Mouse (Mus musculus) E14TG2a.4 (cell line): ENCODE data around the gene Olfr1322.

Source experiments
- H3K27me3 ChIP-seq: 2 replicates; pipeline ENCODE4 v1.6.1; 2014; ENCODE audit warnings: low read length, control low read depth; ENCODE audit not compliant: insufficient read depth
- H3K36me3 ChIP-seq: 2 replicates; pipeline ENCODE4 v1.6.1; 2014; ENCODE audit warnings: low read length, control low read depth; ENCODE audit not compliant: insufficient read depth
- H3K4me1 ChIP-seq: replicated peaks from 2 replicates; pipeline ENCODE4 v1.6.1; 2014; ENCODE audit warnings: low read depth, low read length, control low read depth
- H3K4me3 ChIP-seq: replicated peaks from 2 replicates; pipeline ENCODE4 v1.5.1; 2014; ENCODE audit warnings: mild to moderate bottlenecking, low read length
- H3K9me3 ChIP-seq: 2 replicates; pipeline ENCODE4 v1.6.1; 2014; ENCODE audit warnings: low read length, control low read depth
- CTCF ChIP-seq: conservative IDR thresholded peaks from 2 replicates; pipeline ENCODE4 v1.5.1; 2014; ENCODE audit warnings: low read length
- NANOG ChIP-seq: IDR thresholded peaks from 2 replicates; pipeline ENCODE4 v1.6.1; 2014; ENCODE audit warnings: borderline replicate concordance, low read length, mixed read lengths
- POU5F1 ChIP-seq: IDR thresholded peaks from 2 replicates; pipeline ENCODE4 v1.6.1; 2014; ENCODE audit warnings: low read length, borderline replicate concordance

Olfr1322 gene

DNA sequence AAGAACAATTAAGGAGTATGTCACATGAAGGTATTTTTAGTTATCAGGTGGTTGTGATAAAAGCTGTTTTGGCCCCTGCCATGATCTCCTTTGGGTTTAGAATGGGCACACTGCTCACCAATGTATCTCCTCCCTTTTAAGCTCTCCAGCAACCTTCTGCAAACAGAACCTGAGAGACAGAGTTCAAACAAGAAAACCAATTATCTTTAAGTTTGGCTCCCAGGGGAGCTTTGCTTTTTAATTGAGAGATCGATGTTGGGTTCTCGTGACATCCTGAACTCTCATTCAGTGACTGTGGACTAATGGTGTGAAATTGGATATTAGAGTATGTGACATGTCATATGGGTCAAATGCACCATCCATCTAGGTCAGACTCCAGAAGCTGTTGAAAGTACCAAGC is at the start of gene Olfr1322:
Gene Olfr1322 (minus strand): TSS at position 101 of the 400 bp plus-strand sequence.
- Histone ChIP-seq H3K36me3 (no peaks in the 10 kb centered on the region), H3K27me3 (no peaks in the 10 kb centered on the region), H3K4me1 (no peaks in the 10 kb centered on the region), H3K9me3 (no peaks in the 10 kb centered on the region), H3K4me3 (no peak within 1 kb of the TSS)
- TF ChIP-seq POU5F1 (no peak), CTCF (no peak), NANOG (no peak)

DNA sequence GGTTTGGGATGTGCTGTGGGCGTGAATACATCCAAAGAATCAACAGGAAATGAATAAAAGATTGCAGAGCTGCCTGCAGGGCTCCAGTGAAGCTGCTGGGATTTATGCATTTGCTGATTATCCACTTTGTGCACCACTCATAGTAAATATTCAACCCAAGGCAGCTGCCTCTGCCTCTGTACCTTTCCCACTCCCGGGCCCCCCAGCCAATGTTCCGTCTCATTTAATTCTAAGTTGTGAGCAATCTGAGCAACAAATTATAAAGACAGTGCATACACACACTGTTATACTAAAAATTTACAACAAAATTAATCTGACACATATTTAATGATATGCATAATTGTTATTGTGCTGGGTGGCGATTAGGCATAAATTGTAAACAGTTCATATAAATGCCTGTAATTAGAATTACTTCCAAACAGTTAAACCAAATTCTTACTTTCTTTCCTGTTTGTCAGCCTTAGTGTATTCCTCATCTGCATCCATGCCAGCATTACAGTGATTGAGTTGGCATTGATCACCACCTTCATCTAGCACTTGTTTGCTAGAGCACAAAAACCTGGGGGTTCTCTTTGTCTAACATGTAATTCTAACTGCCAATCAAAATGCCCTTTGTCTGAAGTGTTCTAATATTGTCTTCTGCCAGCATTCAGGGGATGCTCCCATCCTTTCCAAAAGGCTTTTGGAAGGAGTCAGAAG is 13.5 kb downstream of the Olfr1322 start:
- H3K4me1 ChIP-seq: no peaks in the 10 kb centered on the region
- no peaks in the 10 kb centered on the region for H3K9me3 ChIP-seq

More for the DNA sequence above, 13.5 kb downstream of the Olfr1322 start:
- no peaks in the 10 kb centered on the region for H3K36me3 ChIP-seq
- no peaks in the 10 kb centered on the region for H3K27me3 ChIP-seq
- no peak overlapping the region for H3K4me3 ChIP-seq
- TF ChIP-seq CTCF (no peak), POU5F1 (no peak), NANOG (no peak)
